9 mouse cellular contexts compared by ENCODE assay signal in the genomic region with DNA sequence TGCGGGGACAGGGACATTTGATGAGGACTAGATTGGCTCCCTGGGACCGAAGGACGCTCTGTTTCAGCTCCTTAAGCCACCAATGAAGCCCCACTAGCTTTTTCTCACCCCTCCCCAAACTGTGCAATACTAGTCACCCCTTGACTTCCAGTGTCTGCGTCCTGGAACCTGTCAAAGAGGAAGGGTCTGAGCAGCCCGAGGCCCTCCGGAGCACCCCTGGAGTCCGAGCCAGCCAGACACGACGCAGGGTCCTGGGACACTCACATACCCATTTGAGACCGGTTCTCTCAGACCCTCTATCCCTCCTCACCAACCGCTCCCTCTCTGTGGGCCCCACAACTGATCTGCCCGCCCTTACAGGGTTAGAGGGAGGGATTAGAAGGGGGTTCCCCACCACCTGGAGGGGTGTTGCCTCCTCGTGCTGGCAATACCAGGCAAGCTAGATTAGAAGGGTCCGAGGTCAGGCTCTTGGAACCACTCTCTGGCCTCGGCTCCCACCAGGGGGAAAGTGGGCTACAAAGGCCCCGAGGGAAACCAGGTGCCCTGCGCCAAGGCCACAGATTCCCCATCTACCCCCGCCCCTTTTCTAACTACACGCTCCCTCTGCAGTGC. TPM values are rescaled to one million over a fixed set of nuclear protein-coding genes. Genes with fewer than 3 reads are reported as not detected.
DNase-seq lines count a peak whose midpoint lies in the region; ATAC-seq and TF ChIP-seq lines count a peak whose summit lies in the region.
"Had no signal": no experiment of that assay in that cellular context is flagged by ENCODE, and none has a peak within 500 bp of the region (broad histone marks: within the 10 kb centered on the region; RNA-seq: fewer than 3 reads in every experiment).

No protein-coding gene starts in this region.

- 2% methylated on average over 19 of the region's 19 CpGs for WGBS in kidney, embryonic 15.5 days
- under 1% methylated on average over 19 of the region's 19 CpGs for WGBS in forebrain, embryonic 11.5 days
- 2% methylated on average over 19 of the region's 19 CpGs for WGBS in midbrain, embryonic 13.5 days

- DNase-seq in kidney, adult 9 months = no peak
- peak; percentile 56 for DNase-seq in forebrain, embryonic 11.5 days (ENCODE audit: low spot score)
- no peak for DNase-seq in embryo, embryonic 10 days (ENCODE audit: low spot score)
- DNase-seq in urinary bladder, postnatal 36 days (ENCODE audit: low spot score in 2 of 2) = no peak
- DNase-seq in layer of hippocampus, adult 9-10 months (ENCODE audit: low spot score) = no peak

- H3K27ac ChIP-seq in kidney, embryonic 15.5 days = no peak overlapping the region
- no peak overlapping the region for H3K27ac ChIP-seq in forebrain, embryonic 11.5 days (ENCODE audit: low read depth, low read length)
- no peak overlapping the region for H3K27ac ChIP-seq in midbrain, embryonic 13.5 days
- H3K27ac ChIP-seq: liver, embryonic 15.5 days had no signal

- H3K9me3 ChIP-seq in kidney, embryonic 15.5 days (replicated peaks) = no peaks in the 10 kb centered on the region
- no peaks in the 10 kb centered on the region for H3K9me3 ChIP-seq in E14TG2a.4 (ENCODE audit: low read length)
- no peaks in the 10 kb centered on the region for H3K9me3 ChIP-seq in forebrain, embryonic 11.5 days (ENCODE audit: control insufficient read depth, low read length)
- H3K9me3 ChIP-seq in midbrain, embryonic 13.5 days = no peaks in the 10 kb centered on the region
- H3K9me3 ChIP-seq: liver, embryonic 15.5 days had no signal

- no peak overlapping the region for H3K9ac ChIP-seq in kidney, embryonic 15.5 days
- H3K9ac ChIP-seq in forebrain, embryonic 11.5 days (ENCODE audit: low read length) = no peak overlapping the region
- no peak overlapping the region for H3K9ac ChIP-seq in midbrain, embryonic 13.5 days (replicated peaks)
- H3K9ac ChIP-seq: liver, embryonic 15.5 days had no signal

- H3K4me1 ChIP-seq in kidney, embryonic 15.5 days = peaks cover 50% of the 10 kb centered on the region
- H3K4me1 ChIP-seq in E14TG2a.4 (replicated peaks; ENCODE audit: low read depth, low read length) = peaks cover 76% of the 10 kb centered on the region
- peaks cover 13% of the 10 kb centered on the region for H3K4me1 ChIP-seq in forebrain, embryonic 11.5 days (replicated peaks; ENCODE audit: control insufficient read depth, insufficient read depth, low read length)
- peaks cover 47% of the 10 kb centered on the region for H3K4me1 ChIP-seq in midbrain, embryonic 13.5 days (replicated peaks)

- no peaks in the 10 kb centered on the region for H3K36me3 ChIP-seq in kidney, embryonic 15.5 days
- H3K36me3 ChIP-seq in E14TG2a.4 (ENCODE audit: insufficient read depth, low read length) = no peaks in the 10 kb centered on the region
- H3K36me3 ChIP-seq in forebrain, embryonic 11.5 days (ENCODE audit: control insufficient read depth, insufficient read depth, low read length) = no peaks in the 10 kb centered on the region
- no peaks in the 10 kb centered on the region for H3K36me3 ChIP-seq in midbrain, embryonic 13.5 days
- H3K36me3 ChIP-seq: liver, embryonic 15.5 days had no signal

- peak overlapping the region; percentile 32 for H3K4me3 ChIP-seq in kidney, embryonic 15.5 days (replicated peaks)
- peak overlapping the region; percentile 57; the same call in 1 of the 2 replicates for H3K4me3 ChIP-seq in E14TG2a.4 (replicated peaks; ENCODE audit: low read length)
- H3K4me3 ChIP-seq in forebrain, embryonic 11.5 days (ENCODE audit: low read depth, low read length) = no peak overlapping the region
- peak overlapping the region; percentile 36; the same call in 1 of the 2 replicates for H3K4me3 ChIP-seq in midbrain, embryonic 13.5 days (replicated peaks)

- ATAC-seq in kidney, embryonic 15.5 days (replicated peaks; ENCODE audit: low FRiP score) = no peak
- no peak for ATAC-seq in forebrain, embryonic 11.5 days (replicated peaks; ENCODE audit: low FRiP score)
- no peak for ATAC-seq in midbrain, embryonic 13.5 days

- peaks cover 100% of the 10 kb centered on the region for H3K27me3 ChIP-seq in kidney, embryonic 15.5 days
- peaks cover 98% of the 10 kb centered on the region for H3K27me3 ChIP-seq in E14TG2a.4 (ENCODE audit: insufficient read depth, low read length)
- H3K27me3 ChIP-seq in forebrain, embryonic 11.5 days (ENCODE audit: control insufficient read depth, insufficient read depth, low read length) = peaks cover 100% of the 10 kb centered on the region
- H3K27me3 ChIP-seq in midbrain, embryonic 13.5 days = peaks cover 100% of the 10 kb centered on the region

- TF ChIP-seq CTCF in E14TG2a.4 (conservative IDR thresholded peaks at IDR 0.05; ENCODE audit: low read length) = no peak

- H3K4me2 ChIP-seq in kidney, embryonic 15.5 days = peak overlapping the region; percentile 53
- H3K4me2 ChIP-seq in forebrain, embryonic 11.5 days (ENCODE audit: low read depth, low read length, severe bottlenecking) = no peak overlapping the region; the same call in 1 of the 2 replicates
- H3K4me2 ChIP-seq in midbrain, embryonic 13.5 days (replicated peaks) = 0 out of 2 replicates have a peak overlapping the region, but pooled peaks have one; percentile 49

RNA-seq across cellular contexts. Expression of a gene that starts 0.8 kb away (rescaled TPM):
- 0.12 and 0.31 TPM in 2 replicates for polyA plus RNA-seq in kidney, embryonic 15.5 days (2015; fragmentation: Nextera tagmentation; extraction: Ambion mirVana)
- 0.41 and 0.43 TPM in 2 replicates for polyA plus RNA-seq in forebrain, embryonic 11.5 days (2014; fragmentation: Nextera tagmentation; extraction: Ambion mirVana)
- 0.24 TPM in 1 of 2 replicates, not detected in the other for polyA plus RNA-seq in midbrain, embryonic 13.5 days (2015; fragmentation: Nextera tagmentation; extraction: Ambion mirVana)
- polyA plus RNA-seq: liver, embryonic 15.5 days had no signal

RNA-seq across cellular contexts. Expression of a gene that starts 12.5 kb away (rescaled TPM):
- polyA plus RNA-seq in kidney, embryonic 15.5 days (2015; fragmentation: Nextera tagmentation; extraction: Ambion mirVana) = 0.06 TPM in 1 of 2 replicates, not detected in the other
- polyA plus RNA-seq in forebrain, embryonic 11.5 days (2014; fragmentation: Nextera tagmentation; extraction: Ambion mirVana) = 0.47 and 0.68 TPM in 2 replicates
- 4.0 and 8.6 TPM in 2 replicates for polyA plus RNA-seq in midbrain, embryonic 13.5 days (2015; fragmentation: Nextera tagmentation; extraction: Ambion mirVana)
- polyA plus RNA-seq: liver, embryonic 15.5 days had no signal

RNA-seq across cellular contexts. Expression of a gene that starts 14.1 kb away (rescaled TPM):
- polyA plus RNA-seq in kidney, embryonic 15.5 days (2015; fragmentation: Nextera tagmentation; extraction: Ambion mirVana) = 51.9 and 55.6 TPM in 2 replicates
- 38.1 and 41.4 TPM in 2 replicates for polyA plus RNA-seq in forebrain, embryonic 11.5 days (2014; fragmentation: Nextera tagmentation; extraction: Ambion mirVana)
- 57.5 and 66.0 TPM in 2 replicates for polyA plus RNA-seq in midbrain, embryonic 13.5 days (2015; fragmentation: Nextera tagmentation; extraction: Ambion mirVana)

RNA-seq across cellular contexts. Expression of a gene that starts 32.2 kb away (rescaled TPM):
- polyA plus RNA-seq in kidney, embryonic 15.5 days (2015; fragmentation: Nextera tagmentation; extraction: Ambion mirVana) = 2.9 and 3.2 TPM in 2 replicates
- not detected in 2 replicates for polyA plus RNA-seq in forebrain, embryonic 11.5 days (2014; fragmentation: Nextera tagmentation; extraction: Ambion mirVana)
- polyA plus RNA-seq in midbrain, embryonic 13.5 days (2015; fragmentation: Nextera tagmentation; extraction: Ambion mirVana) = 0.50 and 1.2 TPM in 2 replicates
- polyA plus RNA-seq: liver, embryonic 15.5 days had no signal

RNA-seq across cellular contexts. Expression of a gene that starts 49.1 kb away (rescaled TPM):
- 40.3 and 40.5 TPM in 2 replicates for polyA plus RNA-seq in kidney, embryonic 15.5 days (2015; fragmentation: Nextera tagmentation; extraction: Ambion mirVana)
- polyA plus RNA-seq in forebrain, embryonic 11.5 days (2014; fragmentation: Nextera tagmentation; extraction: Ambion mirVana) = 6.1 and 6.7 TPM in 2 replicates
- 3.5 and 4.1 TPM in 2 replicates for polyA plus RNA-seq in midbrain, embryonic 13.5 days (2015; fragmentation: Nextera tagmentation; extraction: Ambion mirVana)
